Mouse (Mus musculus) intestine, postnatal 0 days (tissue): ENCODE results near the gene C1s1. TPM values are rescaled to one million over a fixed set of nuclear protein-coding genes. Genes with fewer than 3 reads are reported as not detected.
"Not testable (repeated sequence)": the region's sequence is repeated elsewhere in the genome, so short reads cannot be mapped to it uniquely, and the experiment has no call there.

ENCODE experiments used
- ATAC-seq: fragments of 200-750 bp; cut with Nextera tagmentation; 2 replicates; pipeline ENCODE4 v1.8.0; 2017; ENCODE audit warnings: mild to moderate bottlenecking, moderate TSS enrichment, moderate library complexity
- H3K27ac ChIP-seq: fragments of 300-500 bp; sonication (generic); 2 replicates; pipeline ENCODE4 v1.5.1; 2014; ENCODE audit warnings: mild to moderate bottlenecking, low read depth, low read length, moderate library complexity
- H3K27me3 ChIP-seq: fragments of 300-500 bp; sonication (generic); replicated peaks from 2 replicates; pipeline ENCODE4 v1.6.1; 2014; ENCODE audit warnings: low read length, mixed read lengths; ENCODE audit not compliant: control insufficient read depth, insufficient read depth
- H3K36me3 ChIP-seq: fragments of 300-500 bp; sonication (generic); 2 replicates; pipeline ENCODE4 v1.6.1; 2014; ENCODE audit warnings: mild to moderate bottlenecking, moderate library complexity; ENCODE audit not compliant: control insufficient read depth, insufficient read depth
- H3K4me1 ChIP-seq: fragments of 300-500 bp; sonication (generic); replicated peaks from 2 replicates; pipeline ENCODE4 v1.6.1; 2014; ENCODE audit warnings: antibody characterized with exemption, low read length, mixed read lengths; ENCODE audit not compliant: control insufficient read depth, insufficient read depth
- H3K4me2 ChIP-seq: fragments of 300-500 bp; sonication (generic); replicated peaks from 2 replicates; pipeline ENCODE4 v1.6.1; 2014; ENCODE audit warnings: low read depth, mild to moderate bottlenecking, moderate library complexity
- H3K4me3 ChIP-seq: fragments of 300-500 bp; sonication (generic); 2 replicates; pipeline ENCODE4 v1.5.1; 2014; ENCODE audit warnings: low read depth, low read length
- H3K9ac ChIP-seq: fragments of 300-500 bp; sonication (generic); 2 replicates; pipeline ENCODE4 v1.6.1; 2014; ENCODE audit warnings: mild to moderate bottlenecking, low read depth, low read length
- H3K9me3 ChIP-seq: fragments of 300-500 bp; sonication (generic); 2 replicates; pipeline ENCODE4 v1.6.1; 2016; ENCODE audit warnings: mixed run types; ENCODE audit not compliant: control insufficient read depth
- CTCF ChIP-seq: sonication (generic); IDR thresholded peaks from 2 replicates; pipeline ENCODE4 v1.5.1; 2016; ENCODE audit warnings: low read depth, mild to moderate bottlenecking, control low read depth, antibody characterized with exemption, moderate library complexity
- WGBS: fragments of 180-500 bp; shearing (Covaris S2); extraction: QIAGEN DNeasy Blood & Tissue Kit; methylation state at CpG from one replicate; pipeline ENCODE4 v1.1.7; 2014; 5-methylcytosine and 5-hydroxymethylcytosine counted together
- polyA plus RNA-seq: library from polyadenylated mRNA; unstranded; fragments of >200 nt; fragmentation: Nextera tagmentation; extraction: Ambion mirVana; gene quantifications from 2 replicates; pipeline ENCODE4 v1.2.1, GENCODE M21; 2015

Gene C1s1
- polyA plus RNA-seq, 1 experiment from 2014 or later: 9.1 TPM

DNA sequence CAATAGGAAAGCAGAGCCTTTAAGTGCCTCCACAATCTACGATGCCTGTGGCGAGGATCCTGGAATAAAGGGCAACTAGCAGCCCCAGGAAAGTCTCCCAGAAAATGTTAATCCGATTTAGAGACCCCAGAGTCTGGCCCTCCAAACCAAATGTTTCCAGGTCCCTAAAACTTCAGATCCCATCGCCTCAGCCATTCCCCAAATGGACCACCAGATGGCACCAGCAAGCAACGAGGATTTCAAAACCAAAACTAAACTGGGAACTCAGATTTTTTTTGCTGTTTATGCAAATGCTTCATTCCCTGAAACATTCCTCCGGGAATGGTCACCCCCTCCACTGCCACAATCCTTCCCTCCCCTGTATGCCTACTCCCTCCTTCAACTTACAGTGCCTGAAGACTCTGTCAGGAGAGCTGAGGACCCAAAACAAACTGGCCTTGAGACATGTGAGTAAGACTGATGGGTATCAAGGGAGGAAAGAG is 29.8 kb downstream of the C1s1 start, which contains the start of gene C1ra:
Gene C1ra, plus strand, starts transcription at position 51 of the 482 bp plus-strand sequence.
- Histone ChIP-seq H3K27ac (no peak within 1 kb of the TSS), H3K36me3 (no peaks in the 10 kb centered on the region), H3K4me2 (peak within 1 kb of the TSS; percentile 63), H3K27me3 (no peaks in the 10 kb centered on the region), H3K4me1 (no peaks in the 10 kb centered on the region), H3K9ac (no peak within 1 kb of the TSS), H3K4me3 (peak within 1 kb of the TSS; percentile 28), H3K9me3 (no peaks in the 10 kb centered on the region)
- 5% methylated on average over 6 of the region's 6 CpGs for WGBS
- 0 out of 2 replicates have a peak, but pooled peaks have one; percentile 19 for ATAC-seq
- TF ChIP-seq CTCF: peak; percentile 85

DNA sequence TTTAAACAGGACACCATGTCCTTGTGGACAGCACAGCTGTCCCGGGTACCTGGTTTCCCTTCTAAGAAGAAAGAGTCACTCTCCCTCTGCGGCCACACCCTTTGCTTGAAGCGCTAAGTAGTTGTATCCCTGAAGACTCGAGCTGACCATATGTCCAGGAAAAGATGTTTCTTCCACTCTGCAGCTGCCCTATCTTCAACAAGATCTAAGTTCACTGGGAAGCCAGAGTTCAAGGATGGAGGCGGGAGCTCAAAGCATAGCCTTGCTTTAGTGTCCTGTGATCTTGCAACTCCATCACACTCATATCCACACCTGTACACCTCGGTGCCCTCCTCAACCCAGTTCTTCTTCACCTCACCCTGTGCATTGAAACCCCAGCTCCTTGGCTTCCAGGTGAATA is 30.2 kb downstream of the C1s1 start:
- Histone ChIP-seq H3K9me3 (no peaks in the 10 kb centered on the region), H3K27ac (no peak overlapping the region), H3K4me2 (peak overlapping the region; percentile 63; the same call in 1 of the 2 replicates), H3K9ac (no peak overlapping the region), H3K4me1 (no peaks in the 10 kb centered on the region), H3K27me3 (no peaks in the 10 kb centered on the region), H3K4me3 (no peak overlapping the region), H3K36me3 (no peaks in the 10 kb centered on the region)
- no peak for ATAC-seq
- TF ChIP-seq CTCF: no peak
- 44% methylated on average over 6 of the region's 6 CpGs for WGBS

DNA sequence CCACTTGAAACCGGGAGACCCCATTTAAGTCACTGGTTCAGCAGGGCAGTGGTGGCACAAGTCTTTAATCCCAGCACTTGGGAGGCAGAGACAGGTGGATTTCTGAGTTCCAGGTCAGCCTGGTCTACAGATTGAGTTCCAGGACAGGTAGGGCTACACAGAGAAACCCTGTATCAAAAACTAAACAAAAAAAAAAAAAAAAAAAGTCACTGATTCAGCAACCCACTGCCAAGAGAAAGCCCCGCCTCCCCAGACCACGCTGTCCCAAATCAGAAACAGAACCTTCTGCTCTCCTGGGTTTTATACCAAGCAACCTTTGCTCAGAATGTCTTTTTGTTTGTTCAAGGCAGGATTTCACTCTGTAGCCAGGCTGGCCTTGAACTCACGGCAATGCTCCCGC is 33.0 kb downstream of the C1s1 start:
- ATAC-seq, H3K4me2 ChIP-seq, H3K27ac ChIP-seq, H3K27me3 ChIP-seq, H3K9ac ChIP-seq, H3K4me1 ChIP-seq, H3K36me3 ChIP-seq, H3K9me3 ChIP-seq, H3K4me3 ChIP-seq: not testable (repeated sequence)
- WGBS: 66% methylated on average over 5 of the region's 5 CpGs

DNA sequence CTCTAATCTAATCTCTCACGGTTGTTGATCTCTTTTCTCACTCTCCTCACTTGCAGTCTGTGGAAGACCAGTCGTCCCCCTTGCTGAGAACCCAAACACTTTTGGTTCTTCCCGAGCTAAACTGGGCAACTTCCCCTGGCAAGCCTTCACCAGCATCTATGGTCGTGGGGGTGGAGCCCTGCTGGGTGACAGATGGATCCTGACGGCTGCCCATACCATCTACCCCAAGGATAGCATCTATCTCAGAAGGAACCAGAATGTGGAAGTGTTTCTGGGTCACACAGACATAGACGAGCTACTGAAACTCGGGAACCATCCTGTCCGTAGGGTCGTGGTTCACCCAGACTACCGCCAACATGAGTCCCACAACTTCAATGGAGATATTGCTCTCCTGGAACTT is 33.9 kb downstream of the C1s1 start:
- Histone ChIP-seq H3K4me1 (no peaks in the 10 kb centered on the region), H3K36me3 (no peaks in the 10 kb centered on the region), H3K4me3 (no peak overlapping the region), H3K4me2 (no peak overlapping the region), H3K27ac (no peak overlapping the region), H3K9me3 (no peaks in the 10 kb centered on the region), H3K9ac (no peak overlapping the region), H3K27me3 (no peaks in the 10 kb centered on the region)
- WGBS: 81% methylated on average over 10 of the region's 10 CpGs
- no peak for ATAC-seq
- TF ChIP-seq CTCF: no peak

DNA sequence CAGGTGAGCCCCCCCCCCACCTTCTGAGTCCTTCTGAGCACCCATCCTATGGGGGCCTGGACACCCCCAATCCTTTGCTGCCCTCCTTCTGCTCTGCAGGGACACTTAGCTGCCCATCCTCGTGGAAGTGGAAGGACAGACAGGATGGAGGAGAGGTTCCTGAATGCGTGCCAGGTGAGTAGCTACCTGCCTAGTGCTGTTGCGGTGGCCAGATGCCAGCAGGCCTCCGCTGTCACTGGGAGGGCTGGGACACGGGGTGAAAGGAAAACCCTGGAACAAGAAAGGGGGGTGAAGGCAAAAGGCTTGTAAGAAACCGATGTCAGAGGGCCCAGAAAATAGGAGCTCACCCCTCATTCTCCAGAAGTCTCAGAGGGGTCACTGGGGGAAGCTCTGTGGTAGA is 35.2 kb downstream of the C1s1 start:
- H3K4me1 ChIP-seq: no peaks in the 10 kb centered on the region
- no peaks in the 10 kb centered on the region for H3K36me3 ChIP-seq
- no peak overlapping the region for H3K4me2 ChIP-seq
- ATAC-seq: no peak
- no peak overlapping the region for H3K4me3 ChIP-seq
- 81% methylated on average over 6 of the region's 6 CpGs for WGBS
- no peak overlapping the region for H3K9ac ChIP-seq
- no peaks in the 10 kb centered on the region for H3K27me3 ChIP-seq
- H3K27ac ChIP-seq: no peak overlapping the region
- no peaks in the 10 kb centered on the region for H3K9me3 ChIP-seq
- TF ChIP-seq CTCF: no peak

DNA sequence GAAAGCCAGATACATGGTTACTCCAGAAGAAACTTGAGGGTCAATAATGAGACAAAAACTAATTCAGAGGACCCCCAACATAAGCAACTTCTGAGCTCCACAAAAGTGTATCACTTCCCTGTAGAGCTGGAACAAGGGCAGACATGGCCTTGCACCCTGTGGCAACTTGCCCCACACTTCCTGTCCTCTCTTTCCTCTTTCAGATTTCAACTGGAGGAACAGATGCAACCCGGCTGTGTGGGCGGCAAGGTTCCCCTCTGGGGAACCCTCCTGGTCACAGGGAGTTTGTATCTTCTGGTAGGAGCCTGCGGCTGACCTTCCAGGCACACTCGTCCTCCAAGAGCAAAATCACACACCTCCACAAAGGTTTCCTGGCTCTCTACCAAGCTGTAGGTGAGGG is 37.1 kb downstream of the C1s1 start:
- 65% methylated on average over 4 of the region's 4 CpGs for whole genome bisulfite sequencing

DNA sequence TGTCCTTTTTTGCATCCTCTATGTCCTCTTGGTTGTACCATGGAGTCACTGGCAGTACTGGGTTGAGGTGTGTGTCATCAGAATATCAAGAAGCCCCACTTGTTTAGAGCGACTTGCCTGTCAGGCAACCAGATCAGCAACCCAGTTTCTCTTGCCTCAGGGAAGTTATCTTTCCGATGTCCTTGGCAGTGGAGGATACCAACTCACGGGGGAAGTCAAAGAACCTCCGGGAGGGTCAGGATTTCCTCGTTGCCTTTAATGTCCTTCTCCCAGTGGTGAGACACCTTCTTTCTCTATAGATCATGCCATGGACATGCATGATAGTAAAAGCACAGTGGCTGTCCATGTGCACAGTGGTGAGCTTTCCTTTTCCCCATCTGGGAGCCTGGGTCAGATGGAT is 40.1 kb downstream of the C1s1 start:
- H3K4me3 ChIP-seq: no peak overlapping the region
- H3K4me2 ChIP-seq: no peak overlapping the region
- H3K27ac ChIP-seq: no peak overlapping the region
- ATAC-seq: no peak
- no peaks in the 10 kb centered on the region for H3K9me3 ChIP-seq
- 76% methylated on average over 5 of the region's 5 CpGs for WGBS
- no peaks in the 10 kb centered on the region for H3K36me3 ChIP-seq
- no peak for TF ChIP-seq CTCF
- H3K27me3 ChIP-seq: no peaks in the 10 kb centered on the region
- no peaks in the 10 kb centered on the region for H3K4me1 ChIP-seq
- no peak overlapping the region for H3K9ac ChIP-seq

More for the DNA sequence above, 37.1 kb downstream of the C1s1 start:
- no peaks in the 10 kb centered on the region for H3K4me1 ChIP-seq
- H3K27me3 ChIP-seq: no peaks in the 10 kb centered on the region
- no peak overlapping the region for H3K4me2 ChIP-seq
- no peak for ATAC-seq
- H3K27ac ChIP-seq: no peak overlapping the region
- no peak for TF ChIP-seq CTCF
- no peaks in the 10 kb centered on the region for H3K36me3 ChIP-seq
- H3K9ac ChIP-seq: no peak overlapping the region
- no peak overlapping the region for H3K4me3 ChIP-seq
- H3K9me3 ChIP-seq: no peaks in the 10 kb centered on the region
